Mouse (Mus musculus): Measurements from ENCODE around the gene Cby1. TPM values are rescaled to one million over a fixed set of nuclear protein-coding genes. Genes with fewer than 3 reads are reported as not detected.

Gene Cby1
- polyA plus RNA-seq, 1 experiment from 2014 or later: 94.3 TPM

- Histone ChIP-seq H3K36me3 (peaks cover 6% of the 10 kb centered on the region; the same call in 1 of the 2 replicates), H3K27ac (replicated peaks) (no peak overlapping the region), H3K9me3 (no peaks in the 10 kb centered on the region), H3K4me1 (replicated peaks) (peaks cover 49% of the 10 kb centered on the region), H3K4me2 (peak overlapping the region; percentile 92), H3K27me3 (no peaks in the 10 kb centered on the region), H3K9ac (no peak overlapping the region), H3K4me3 (no peak overlapping the region)
- ATAC-seq (ENCODE audit: low FRiP score, low read depth): no peak
- WGBS: 71% methylated on average over 5 of the region's 5 CpGs
Observed at GRCm38 (mm10) chr15:79692334-79692733, 33.3 kb downstream of the Cby1 start.

- H3K9ac ChIP-seq: no peak overlapping the region
- peaks cover 6% of the 10 kb centered on the region; the same call in 1 of the 2 replicates for H3K36me3 ChIP-seq
- H3K4me2 ChIP-seq: no peak overlapping the region
- no peak overlapping the region for H3K4me3 ChIP-seq
- peaks cover 44% of the 10 kb centered on the region for H3K4me1 ChIP-seq (replicated peaks)
- 88% methylated on average over 11 of the region's 11 CpGs for WGBS
- ATAC-seq (ENCODE audit: low FRiP score, low read depth): no peak
- H3K9me3 ChIP-seq: no peaks in the 10 kb centered on the region
- H3K27me3 ChIP-seq: no peaks in the 10 kb centered on the region
- no peak overlapping the region for H3K27ac ChIP-seq (replicated peaks)
Observed at GRCm38 (mm10) chr15:79693740-79694139, 34.7 kb downstream of the Cby1 start.

GRCm38 (mm10) chr15:79694512-79694911, 35.5 kb downstream of the Cby1 start:
- ATAC-seq (ENCODE audit: low FRiP score, low read depth): no peak
- no peak overlapping the region for H3K4me3 ChIP-seq
- H3K4me1 ChIP-seq (replicated peaks): peaks cover 41% of the 10 kb centered on the region
- no peak overlapping the region for H3K27ac ChIP-seq (replicated peaks)
- H3K9ac ChIP-seq: no peak overlapping the region
- no peaks in the 10 kb centered on the region for H3K27me3 ChIP-seq
- H3K36me3 ChIP-seq: peaks cover 6% of the 10 kb centered on the region; the same call in 1 of the 2 replicates
- WGBS: 94% methylated on average over 4 of the region's 4 CpGs
- no peak overlapping the region for H3K4me2 ChIP-seq
- H3K9me3 ChIP-seq: no peaks in the 10 kb centered on the region

GRCm38 (mm10) chr15:79695516-79695915, 36.5 kb downstream of the Cby1 start:
- Histone ChIP-seq H3K36me3 (peaks cover 6% of the 10 kb centered on the region; the same call in 1 of the 2 replicates), H3K27ac (replicated peaks) (no peak overlapping the region), H3K4me1 (replicated peaks) (peaks cover 35% of the 10 kb centered on the region), H3K9ac (no peak overlapping the region), H3K27me3 (no peaks in the 10 kb centered on the region), H3K4me3 (no peak overlapping the region), H3K4me2 (no peak overlapping the region), H3K9me3 (no peaks in the 10 kb centered on the region)
- no peak for ATAC-seq (ENCODE audit: low FRiP score, low read depth)
- 78% methylated on average over 3 of the region's 3 CpGs for WGBS

GRCm38 (mm10) chr15:79696508-79696907, 37.5 kb downstream of the Cby1 start:
- H3K27me3 ChIP-seq: no peaks in the 10 kb centered on the region
- H3K4me1 ChIP-seq (replicated peaks): peaks cover 33% of the 10 kb centered on the region
- H3K27ac ChIP-seq (replicated peaks): peak overlapping the region; percentile 43; the same call in 1 of the 2 replicates
- 92% methylated on average over 2 of the region's 2 CpGs for WGBS
- peaks cover 6% of the 10 kb centered on the region; the same call in 1 of the 2 replicates for H3K36me3 ChIP-seq
- H3K9me3 ChIP-seq: no peaks in the 10 kb centered on the region
- H3K4me3 ChIP-seq: no peak overlapping the region
- H3K9ac ChIP-seq: no peak overlapping the region
- no peak overlapping the region for H3K4me2 ChIP-seq
- ATAC-seq (ENCODE audit: low FRiP score, low read depth): no peak

GRCm38 (mm10) chr15:79697011-79697410, 38.0 kb downstream of the Cby1 start:
- no peak overlapping the region for H3K4me3 ChIP-seq
- H3K4me1 ChIP-seq (replicated peaks): peaks cover 28% of the 10 kb centered on the region
- ATAC-seq (ENCODE audit: low FRiP score, low read depth): peak; percentile 51

GRCm38 (mm10) chr15:79697558-79698187, 38.7 kb downstream of the Cby1 start:
- ATAC-seq (ENCODE audit: low FRiP score, low read depth): no peak

More at GRCm38 (mm10) chr15:79697011-79697410, 38.0 kb downstream of the Cby1 start:
- Histone ChIP-seq H3K27ac (replicated peaks) (peak overlapping the region; percentile 43), H3K36me3 (peaks cover 6% of the 10 kb centered on the region; the same call in 1 of the 2 replicates), H3K27me3 (no peaks in the 10 kb centered on the region), H3K9ac (no peak overlapping the region), H3K4me2 (no peak overlapping the region), H3K9me3 (no peaks in the 10 kb centered on the region)
- WGBS: 54% methylated on average over 6 of the region's 6 CpGs

GRCm38 (mm10) chr15:79706603-79707214, 47.7 kb downstream of the Cby1 start:
- Histone ChIP-seq H3K36me3 (peaks cover 29% of the 10 kb centered on the region), H3K27ac (replicated peaks) (no peak overlapping the region), H3K27me3 (no peaks in the 10 kb centered on the region), H3K9me3 (no peaks in the 10 kb centered on the region), H3K4me3 (no peak overlapping the region), H3K4me1 (replicated peaks) (no peaks in the 10 kb centered on the region), H3K9ac (no peak overlapping the region), H3K4me2 (no peak overlapping the region)
- ATAC-seq (ENCODE audit: low FRiP score, low read depth): no peak
- 87% methylated on average over 17 of the region's 17 CpGs for WGBS

More at GRCm38 (mm10) chr15:79697558-79698187, 38.7 kb downstream of the Cby1 start:
- Histone ChIP-seq H3K27me3 (no peaks in the 10 kb centered on the region), H3K9ac (no peak overlapping the region), H3K4me1 (replicated peaks) (peaks cover 21% of the 10 kb centered on the region), H3K4me3 (no peak overlapping the region), H3K9me3 (no peaks in the 10 kb centered on the region), H3K4me2 (no peak overlapping the region), H3K27ac (replicated peaks) (peak overlapping the region; percentile 43), H3K36me3 (peaks cover 6% of the 10 kb centered on the region; the same call in 1 of the 2 replicates)
- 72% methylated on average over 9 of the region's 9 CpGs for WGBS

- 97% methylated on average over 5 of the region's 5 CpGs for WGBS
- peaks cover 37% of the 10 kb centered on the region for H3K36me3 ChIP-seq
- no peaks in the 10 kb centered on the region for H3K9me3 ChIP-seq
- no peak for ATAC-seq (ENCODE audit: low FRiP score, low read depth)
- no peaks in the 10 kb centered on the region for H3K4me1 ChIP-seq (replicated peaks)
- H3K4me3 ChIP-seq: no peak overlapping the region
- H3K27ac ChIP-seq (replicated peaks): no peak overlapping the region
- H3K9ac ChIP-seq: no peak overlapping the region
- H3K4me2 ChIP-seq: no peak overlapping the region
- H3K27me3 ChIP-seq: no peaks in the 10 kb centered on the region
Observed at GRCm38 (mm10) chr15:79708229-79708822, 49.3 kb downstream of the Cby1 start.

- Histone ChIP-seq H3K9ac (no peak overlapping the region), H3K36me3 (peaks cover 69% of the 10 kb centered on the region), H3K27ac (replicated peaks) (no peak overlapping the region), H3K9me3 (no peaks in the 10 kb centered on the region), H3K27me3 (no peaks in the 10 kb centered on the region), H3K4me2 (no peak overlapping the region), H3K4me1 (replicated peaks) (no peaks in the 10 kb centered on the region), H3K4me3 (no peak overlapping the region)
- no peak for ATAC-seq (ENCODE audit: low FRiP score, low read depth)
- 92% methylated on average over 7 of the region's 7 CpGs for WGBS
Observed at GRCm38 (mm10) chr15:79715646-79716045, 56.6 kb downstream of the Cby1 start.

- Histone ChIP-seq H3K4me3 (no peak overlapping the region), H3K27me3 (no peaks in the 10 kb centered on the region), H3K4me1 (replicated peaks) (no peaks in the 10 kb centered on the region), H3K36me3 (peaks cover 64% of the 10 kb centered on the region), H3K9me3 (no peaks in the 10 kb centered on the region), H3K9ac (no peak overlapping the region), H3K4me2 (no peak overlapping the region), H3K27ac (replicated peaks) (no peak overlapping the region)
- WGBS: 88% methylated on average over 6 of the region's 6 CpGs
- no peak for ATAC-seq (ENCODE audit: low FRiP score, low read depth)
Observed at GRCm38 (mm10) chr15:79716710-79717109, 57.7 kb downstream of the Cby1 start.

Data from hindbrain, embryonic 15.5 days (tissue).